In genomic region chr9:76000876-76001858, GRCm38 (mm10) we compare ENCODE assay signal across 10 mouse cellular contexts. TPM values are rescaled to one million over a fixed set of nuclear protein-coding genes. Genes with fewer than 3 reads are reported as not detected.
DNase-seq lines count a peak whose midpoint lies in the region; ATAC-seq and TF ChIP-seq lines count a peak whose summit lies in the region.
"Had no signal": no experiment of that assay in that cellular context is flagged by ENCODE, and none has a peak within 500 bp of the region (broad histone marks: within the 10 kb centered on the region; RNA-seq: fewer than 3 reads in every experiment).

No protein-coding gene starts in this region.

- H3K27me3 ChIP-seq in kidney, embryonic 15.5 days = no peaks in the 10 kb centered on the region
- no peaks in the 10 kb centered on the region for H3K27me3 ChIP-seq in neural tube, embryonic 12.5 days (replicated peaks)
- H3K27me3 ChIP-seq in forebrain, postnatal 0 days (ENCODE audit: insufficient read depth, low read length) = no peaks in the 10 kb centered on the region
- H3K27me3 ChIP-seq: limb, embryonic 13.5 days had no signal

- no peak overlapping the region for H3K27ac ChIP-seq in kidney, embryonic 15.5 days
- no peak overlapping the region for H3K27ac ChIP-seq in neural tube, embryonic 12.5 days
- H3K27ac ChIP-seq in forebrain, postnatal 0 days (ENCODE audit: low read depth, low read length) = no peak overlapping the region
- H3K27ac ChIP-seq: gastrocnemius, adult 2 months; limb, embryonic 13.5 days had no signal

- H3K9ac ChIP-seq in kidney, embryonic 15.5 days = no peak overlapping the region
- H3K9ac ChIP-seq in neural tube, embryonic 12.5 days = no peak overlapping the region
- no peak overlapping the region for H3K9ac ChIP-seq in forebrain, postnatal 0 days
- H3K9ac ChIP-seq: limb, embryonic 13.5 days had no signal

- ATAC-seq in kidney, embryonic 15.5 days (replicated peaks; ENCODE audit: low FRiP score) = peak; percentile 62; the same call in 1 of the 2 replicates
- peak; percentile 78 for ATAC-seq in neural tube, embryonic 12.5 days (ENCODE audit: low FRiP score, low read depth)
- peak; percentile 64; the same call in 1 of the 2 replicates for ATAC-seq in forebrain, postnatal 0 days

- H3K4me1 ChIP-seq in kidney, embryonic 15.5 days = peaks cover 5% of the 10 kb centered on the region
- peaks cover 6% of the 10 kb centered on the region; the same call in 1 of the 2 replicates for H3K4me1 ChIP-seq in neural tube, embryonic 12.5 days
- no peaks in the 10 kb centered on the region for H3K4me1 ChIP-seq in forebrain, postnatal 0 days (ENCODE audit: insufficient read depth)

- H3K36me3 ChIP-seq in kidney, embryonic 15.5 days = no peaks in the 10 kb centered on the region
- no peaks in the 10 kb centered on the region for H3K36me3 ChIP-seq in neural tube, embryonic 12.5 days
- H3K36me3 ChIP-seq in forebrain, postnatal 0 days (ENCODE audit: insufficient read depth) = no peaks in the 10 kb centered on the region
- H3K36me3 ChIP-seq: limb, embryonic 13.5 days had no signal

- H3K9me3 ChIP-seq in kidney, embryonic 15.5 days (replicated peaks) = no peaks in the 10 kb centered on the region
- no peaks in the 10 kb centered on the region for H3K9me3 ChIP-seq in neural tube, embryonic 12.5 days
- H3K9me3 ChIP-seq in forebrain, postnatal 0 days (ENCODE audit: low read length) = no peaks in the 10 kb centered on the region
- H3K9me3 ChIP-seq: limb, embryonic 13.5 days had no signal

- no peak overlapping the region for H3K4me2 ChIP-seq in kidney, embryonic 15.5 days
- H3K4me2 ChIP-seq in neural tube, embryonic 12.5 days (replicated peaks) = no peak overlapping the region; the same call in 1 of the 2 replicates
- 0 out of 2 replicates have a peak overlapping the region, but pooled peaks have one; percentile 5 for H3K4me2 ChIP-seq in forebrain, postnatal 0 days (ENCODE audit: low read depth)
- H3K4me2 ChIP-seq: limb, embryonic 13.5 days had no signal

- peak; percentile 27; the same call in 1 of the 2 replicates for TF ChIP-seq CTCF in forebrain, postnatal 0 days (IDR thresholded peaks at IDR 0.05; ENCODE audit: low read depth)

- WGBS in kidney, embryonic 15.5 days = 50% methylated on average over 10 of the region's 10 CpGs
- 28% methylated on average over 10 of the region's 10 CpGs for WGBS in neural tube, embryonic 12.5 days
- WGBS in forebrain, postnatal 0 days = 25% methylated on average over 10 of the region's 10 CpGs

- H3K4me3 ChIP-seq in kidney, embryonic 15.5 days (replicated peaks) = no peak overlapping the region
- H3K4me3 ChIP-seq in neural tube, embryonic 12.5 days = no peak overlapping the region
- H3K4me3 ChIP-seq in forebrain, postnatal 0 days (ENCODE audit: low read depth, low read length) = no peak overlapping the region
- H3K4me3 ChIP-seq: gastrocnemius, adult 2 months; limb, embryonic 13.5 days had no signal

- DNase-seq in kidney, postnatal 25 days = no peak
- no peak for DNase-seq in neural tube, embryonic 10.5 days (ENCODE audit: extremely low spot score, low spot score)
- DNase-seq in forebrain, postnatal 0 days = peak; percentile 52
- DNase-seq in adrenal gland, adult (ENCODE audit: inconsistent age in 2 of 2, low spot score in 1 of 2) = no peak
- DNase-seq in adrenal gland, adult 18-20 months (ENCODE audit: low spot score in 2 of 2) = no peak
- DNase-seq: gastrocnemius, adult 2 months; thymus, postnatal 36 days had no signal

RNA-seq across cellular contexts. Expression of gene Hmgcll1, which starts 13.5 kb away (rescaled TPM):
- 2.7 and 3.9 TPM in 2 replicates for polyA plus RNA-seq in kidney, embryonic 15.5 days (2015; fragmentation: Nextera tagmentation; extraction: Ambion mirVana)
- polyA plus RNA-seq in neural tube, embryonic 12.5 days (2016; fragmentation: Nextera tagmentation; extraction: Ambion mirVana) = 14.5 and 16.8 TPM in 2 replicates
- total RNA-seq in forebrain, postnatal 0 days (2014; rRNA removed) = 22.9 and 29.7 TPM in 2 replicates
- polyA plus RNA-seq in forebrain, postnatal 0 days (2015; fragmentation: Nextera tagmentation; extraction: Ambion mirVana) = 14.6 and 18.4 TPM in 2 replicates
- 1 to 10 TPM; 2.3 TPM for total RNA-seq in adrenal gland, adult 18-20 months (2021)
